Mouse (Mus musculus) midbrain, embryonic 16.5 days (tissue): ENCODE measurements around the gene Itprip. TPM values are rescaled to one million over a fixed set of nuclear protein-coding genes. Genes with fewer than 3 reads are reported as not detected.

Experiments used
- ATAC-seq: fragments of 200-750 bp; cut with Nextera tagmentation; 2 replicates; pipeline ENCODE4 v1.8.0; 2017; ENCODE audit warnings: moderate TSS enrichment
- H3K27ac ChIP-seq: fragments of 300-500 bp; sonication (generic); 2 replicates; pipeline ENCODE4 v1.5.1; 2014; ENCODE audit warnings: mild to moderate bottlenecking, low read length, mixed read lengths
- H3K27me3 ChIP-seq: fragments of 300-500 bp; sonication (generic); 2 replicates; pipeline ENCODE4 v1.6.1; 2014; ENCODE audit warnings: low read depth, low read length, mixed read lengths; ENCODE audit not compliant: control insufficient read depth, insufficient read depth
- H3K36me3 ChIP-seq: fragments of 300-500 bp; sonication (generic); 2 replicates; pipeline ENCODE4 v1.6.1; 2014; ENCODE audit warnings: mild to moderate bottlenecking, low read length, moderate library complexity, mixed read lengths; ENCODE audit not compliant: control insufficient read depth, insufficient read depth
- H3K4me1 ChIP-seq: fragments of 300-500 bp; sonication (generic); 2 replicates; pipeline ENCODE4 v1.6.1; 2014; ENCODE audit warnings: mild to moderate bottlenecking, low read length, mixed read lengths; ENCODE audit not compliant: control insufficient read depth, insufficient read depth
- H3K4me2 ChIP-seq: fragments of 300-500 bp; sonication (generic); 2 replicates; pipeline ENCODE4 v1.6.1; 2014; ENCODE audit warnings: mild to moderate bottlenecking, low read length, mixed read lengths
- H3K4me3 ChIP-seq: fragments of 300-500 bp; sonication (generic); 2 replicates; pipeline ENCODE4 v1.5.1; 2014; ENCODE audit warnings: low read depth, mild to moderate bottlenecking, low read length, moderate library complexity, mixed read lengths
- H3K9ac ChIP-seq: fragments of 300-500 bp; sonication (generic); 2 replicates; pipeline ENCODE4 v1.6.1; 2014; ENCODE audit warnings: low read depth, low read length, mixed read lengths
- H3K9me3 ChIP-seq: fragments of 300-500 bp; sonication (generic); replicated peaks from 2 replicates; pipeline ENCODE4 v1.6.1; 2014; ENCODE audit warnings: mild to moderate bottlenecking, low read length, mixed read lengths; ENCODE audit not compliant: control insufficient read depth, poor library complexity, severe bottlenecking
- WGBS: fragments of 180-500 bp; shearing (Covaris S2); extraction: QIAGEN DNeasy Blood & Tissue Kit; methylation state at CpG from one replicate; pipeline ENCODE4 v1.1.7; 2014; 5-methylcytosine and 5-hydroxymethylcytosine counted together
- polyA plus RNA-seq: library from polyadenylated mRNA; unstranded; fragments of >200 nt; fragmentation: Nextera tagmentation; extraction: Ambion mirVana; gene quantifications from 2 replicates; pipeline ENCODE4 v1.2.1, GENCODE M21; 2015

Itprip gene
- polyA plus RNA-seq, 1 experiment from 2014 or later, result 3.5 TPM

- H3K4me2 ChIP-seq, result peak overlapping the region; percentile 58; the same call in 1 of the 2 replicates
- no peak overlapping the region for H3K4me3 ChIP-seq
- ATAC-seq, result peak; percentile 53
- H3K27ac ChIP-seq, result peak overlapping the region; percentile 84; the same call in 1 of the 2 replicates
- WGBS, result 25% methylated on average over 6 of the region's 6 CpGs
- no peaks in the 10 kb centered on the region for H3K9me3 ChIP-seq
- 0 out of 2 replicates have a peak overlapping the region, but pooled peaks have one; percentile 8 for H3K9ac ChIP-seq
- H3K36me3 ChIP-seq, result no peaks in the 10 kb centered on the region
- H3K27me3 ChIP-seq, result no peaks in the 10 kb centered on the region
- peaks cover 8% of the 10 kb centered on the region for H3K4me1 ChIP-seq
Observed at GRCm38 (mm10) chr19:47908961-47909371, 10.1 kb downstream of the Itprip start.

GRCm38 (mm10) chr19:47907596-47907995 lies 11.5 kb downstream of the Itprip start:
- no peaks in the 10 kb centered on the region for H3K27me3 ChIP-seq
- no peak overlapping the region for H3K9ac ChIP-seq
- no peak for ATAC-seq
- no peaks in the 10 kb centered on the region for H3K36me3 ChIP-seq
- H3K4me2 ChIP-seq, result no peak overlapping the region
- whole genome bisulfite sequencing, result 98% methylated on average over 9 of the region's 9 CpGs
- H3K4me3 ChIP-seq, result no peak overlapping the region
- no peak overlapping the region for H3K27ac ChIP-seq
- H3K4me1 ChIP-seq, result peaks cover 8% of the 10 kb centered on the region
- no peaks in the 10 kb centered on the region for H3K9me3 ChIP-seq

- Histone ChIP-seq H3K4me3 (no peak overlapping the region), H3K9ac (no peak overlapping the region), H3K4me1 (peaks cover 8% of the 10 kb centered on the region), H3K9me3 (no peaks in the 10 kb centered on the region), H3K36me3 (no peaks in the 10 kb centered on the region), H3K27me3 (no peaks in the 10 kb centered on the region), H3K27ac (no peak overlapping the region), H3K4me2 (no peak overlapping the region)
- ATAC-seq, result no peak
- WGBS, result 93% methylated on average over 5 of the region's 5 CpGs
Observed at GRCm38 (mm10) chr19:47905603-47906002, 13.5 kb downstream of the Itprip start.

- Histone ChIP-seq H3K4me1 (peaks cover 8% of the 10 kb centered on the region), H3K36me3 (no peaks in the 10 kb centered on the region), H3K27ac (no peak overlapping the region), H3K9me3 (no peaks in the 10 kb centered on the region), H3K4me3 (no peak overlapping the region), H3K4me2 (no peak overlapping the region), H3K9ac (no peak overlapping the region), H3K27me3 (no peaks in the 10 kb centered on the region)
- no peak for ATAC-seq
- 84% methylated on average over 4 of the region's 4 CpGs for WGBS
Observed at GRCm38 (mm10) chr19:47905081-47905480, 14.0 kb downstream of the Itprip start.

DNA sequence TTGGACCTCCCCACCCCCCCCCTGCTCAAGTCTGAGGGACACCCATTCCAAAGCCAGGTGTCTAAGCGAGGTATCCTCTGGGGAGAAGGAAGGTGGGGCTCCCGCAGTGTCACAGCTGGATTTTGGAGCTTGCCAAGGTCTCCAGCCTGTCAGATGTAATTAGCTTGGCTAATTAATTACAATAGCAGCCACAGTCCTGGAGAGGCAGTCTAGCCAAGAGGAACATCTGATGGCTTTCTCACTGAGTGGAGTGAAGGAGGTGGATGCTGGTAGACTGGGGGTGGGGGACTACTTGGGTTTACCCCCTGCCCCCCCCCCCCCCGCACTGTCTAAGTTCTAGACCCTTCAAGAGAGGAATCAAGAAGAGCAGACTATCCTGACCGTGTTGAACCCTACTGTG lies 15.4 kb downstream of the Itprip start:
- H3K9me3 ChIP-seq, result no peaks in the 10 kb centered on the region
- H3K27me3 ChIP-seq, result no peaks in the 10 kb centered on the region
- ATAC-seq, result no peak
- H3K27ac ChIP-seq, result no peak overlapping the region
- peaks cover 2% of the 10 kb centered on the region; the same call in 1 of the 2 replicates for H3K4me1 ChIP-seq
- no peaks in the 10 kb centered on the region for H3K36me3 ChIP-seq
- no peak overlapping the region for H3K4me3 ChIP-seq
- no peak overlapping the region for H3K4me2 ChIP-seq
- 55% methylated on average over 3 of the region's 4 CpGs for WGBS
- H3K9ac ChIP-seq, result no peak overlapping the region

- Histone ChIP-seq H3K9ac (no peak overlapping the region), H3K27me3 (no peaks in the 10 kb centered on the region), H3K9me3 (no peaks in the 10 kb centered on the region), H3K36me3 (no peaks in the 10 kb centered on the region), H3K4me1 (no peaks in the 10 kb centered on the region), H3K27ac (no peak overlapping the region), H3K4me3 (no peak overlapping the region), H3K4me2 (no peak overlapping the region)
- WGBS, result 77% methylated on average over 13 of the region's 13 CpGs
- no peak for ATAC-seq
Observed at GRCm38 (mm10) chr19:47902316-47903201, 16.5 kb downstream of the Itprip start.

- ATAC-seq, result no peak
- no peak overlapping the region for H3K4me3 ChIP-seq
- no peak overlapping the region for H3K4me2 ChIP-seq
- H3K4me1 ChIP-seq, result no peaks in the 10 kb centered on the region
- no peaks in the 10 kb centered on the region for H3K36me3 ChIP-seq
- 87% methylated on average over 10 of the region's 10 CpGs for WGBS
- no peaks in the 10 kb centered on the region for H3K27me3 ChIP-seq
- no peaks in the 10 kb centered on the region for H3K9me3 ChIP-seq
- H3K9ac ChIP-seq, result no peak overlapping the region
- H3K27ac ChIP-seq, result no peak overlapping the region
Observed at GRCm38 (mm10) chr19:47900558-47900957, 18.5 kb downstream of the Itprip start.

- Histone ChIP-seq H3K9ac (no peak overlapping the region), H3K9me3 (no peaks in the 10 kb centered on the region), H3K4me2 (no peak overlapping the region), H3K4me1 (no peaks in the 10 kb centered on the region), H3K4me3 (no peak overlapping the region), H3K36me3 (no peaks in the 10 kb centered on the region), H3K27ac (no peak overlapping the region), H3K27me3 (no peaks in the 10 kb centered on the region)
- ATAC-seq, result no peak
- WGBS, result 64% methylated on average over 6 of the region's 6 CpGs
Observed at GRCm38 (mm10) chr19:47900012-47900411, 19.1 kb downstream of the Itprip start.

- ATAC-seq, result no peak
- Histone ChIP-seq H3K27ac (no peak overlapping the region), H3K27me3 (no peaks in the 10 kb centered on the region), H3K4me2 (no peak overlapping the region), H3K4me1 (no peaks in the 10 kb centered on the region), H3K9ac (no peak overlapping the region), H3K36me3 (no peaks in the 10 kb centered on the region), H3K4me3 (no peak overlapping the region), H3K9me3 (no peaks in the 10 kb centered on the region)
- whole genome bisulfite sequencing, result 93% methylated on average over 8 of the region's 8 CpGs
Observed at GRCm38 (mm10) chr19:47898472-47899079, 20.5 kb downstream of the Itprip start.
